Mouse (Mus musculus) hindbrain, embryonic 12.5 days (tissue): ENCODE data around the gene Rpap1. TPM values are rescaled to one million over a fixed set of nuclear protein-coding genes. Genes with fewer than 3 reads are reported as not detected.

ENCODE experiments used
- ATAC-seq: fragments of 200-750 bp; cut with Nextera tagmentation; 2 replicates; pipeline ENCODE4 v1.8.0; 2017; ENCODE audit warnings: moderate TSS enrichment; ENCODE audit not compliant: low FRiP score
- H3K27ac ChIP-seq: fragments of 300-500 bp; sonication (generic); 2 replicates; pipeline ENCODE4 v1.5.1; 2016; ENCODE audit warnings: mild to moderate bottlenecking
- H3K27me3 ChIP-seq: fragments of 300-500 bp; sonication (generic); 2 replicates; pipeline ENCODE4 v1.6.1; 2016; ENCODE audit warnings: mild to moderate bottlenecking
- H3K36me3 ChIP-seq: fragments of 300-500 bp; sonication (generic); 2 replicates; pipeline ENCODE4 v1.6.1; 2016; ENCODE audit warnings: mild to moderate bottlenecking
- H3K4me1 ChIP-seq: fragments of 300-500 bp; sonication (generic); 2 replicates; pipeline ENCODE4 v1.6.1; 2016
- H3K4me2 ChIP-seq: fragments of 300-500 bp; sonication (generic); replicated peaks from 2 replicates; pipeline ENCODE4 v1.6.1; 2016; ENCODE audit warnings: mild to moderate bottlenecking
- H3K4me3 ChIP-seq: fragments of 300-500 bp; sonication (generic); 2 replicates; pipeline ENCODE4 v1.5.1; 2016; ENCODE audit warnings: mild to moderate bottlenecking
- H3K9ac ChIP-seq: fragments of 300-500 bp; sonication (generic); 2 replicates; pipeline ENCODE4 v1.6.1; 2016; ENCODE audit warnings: mild to moderate bottlenecking, moderate library complexity
- H3K9me3 ChIP-seq: fragments of 300-500 bp; sonication (generic); replicated peaks from 2 replicates; pipeline ENCODE4 v1.6.1; 2016; ENCODE audit warnings: mild to moderate bottlenecking
- WGBS: fragments of 180-500 bp; shearing (Covaris S2); methylation state at CpG from one replicate; pipeline ENCODE4 v1.1.7; 2016; 5-methylcytosine and 5-hydroxymethylcytosine counted together
- polyA plus RNA-seq: library from polyadenylated mRNA; unstranded; fragments of >200 nt; fragmentation: Nextera tagmentation; extraction: Ambion mirVana; gene quantifications from 2 replicates; pipeline ENCODE4 v1.2.1, GENCODE M21; 2016

Rpap1 gene
- polyA plus RNA-seq, 1 experiment from 2014 or later: 31.0 TPM

DNA sequence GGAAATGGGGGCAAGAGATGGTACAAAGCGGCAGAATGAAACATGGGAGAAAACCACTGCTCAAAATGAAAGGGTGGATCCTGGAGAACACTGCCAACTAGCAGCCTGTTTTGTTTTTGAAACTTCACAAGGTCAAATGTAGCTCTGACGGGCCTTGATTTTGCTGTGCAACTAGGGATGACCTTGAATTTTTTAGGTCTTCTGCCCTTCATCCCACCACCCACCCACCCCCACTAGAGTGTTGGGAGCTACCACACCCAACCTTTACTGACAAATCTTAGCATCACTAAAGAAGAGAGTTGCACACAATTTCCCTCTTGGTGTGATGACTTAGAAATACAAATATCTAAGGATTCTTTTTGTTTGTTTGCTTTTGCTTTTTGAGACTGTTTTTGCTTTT, 2.7 kb upstream of the Rpap1 start:
- WGBS: 83% methylated on average over 2 of the region's 2 CpGs
- Histone ChIP-seq H3K9me3 (no peaks in the 10 kb centered on the region), H3K9ac (no peak overlapping the region), H3K4me1 (peaks cover 12% of the 10 kb centered on the region), H3K36me3 (no peaks in the 10 kb centered on the region), H3K27ac (no peak overlapping the region), H3K4me2 (no peak overlapping the region), H3K4me3 (no peak overlapping the region), H3K27me3 (no peaks in the 10 kb centered on the region)
- no peak for ATAC-seq

DNA sequence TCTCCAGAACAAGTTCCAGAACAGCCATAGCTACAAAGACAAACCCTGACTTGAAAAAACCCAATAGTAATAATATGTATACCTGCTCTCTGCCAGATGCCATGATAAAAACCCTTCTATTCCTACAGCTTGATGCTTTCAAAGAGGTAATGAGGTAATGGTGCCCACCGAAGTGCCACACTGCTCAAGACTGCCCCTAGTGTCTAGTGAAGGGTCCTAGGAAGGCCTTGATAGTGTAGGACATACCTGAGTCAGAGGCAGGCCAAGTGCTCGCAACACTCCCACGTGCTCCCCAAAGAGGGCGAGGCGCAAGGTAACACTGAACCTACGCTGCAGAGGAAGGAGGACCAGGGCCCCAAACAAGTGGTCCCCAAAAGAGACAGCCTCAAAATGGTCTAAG, 20.1 kb downstream of the Rpap1 start:
- Histone ChIP-seq H3K4me3 (no peak overlapping the region), H3K4me2 (no peak overlapping the region), H3K36me3 (peaks cover 74% of the 10 kb centered on the region), H3K27me3 (peaks cover 5% of the 10 kb centered on the region), H3K9me3 (no peaks in the 10 kb centered on the region), H3K9ac (no peak overlapping the region), H3K4me1 (no peaks in the 10 kb centered on the region), H3K27ac (no peak overlapping the region)
- 93% methylated on average over 6 of the region's 6 CpGs for WGBS
- no peak for ATAC-seq

DNA sequence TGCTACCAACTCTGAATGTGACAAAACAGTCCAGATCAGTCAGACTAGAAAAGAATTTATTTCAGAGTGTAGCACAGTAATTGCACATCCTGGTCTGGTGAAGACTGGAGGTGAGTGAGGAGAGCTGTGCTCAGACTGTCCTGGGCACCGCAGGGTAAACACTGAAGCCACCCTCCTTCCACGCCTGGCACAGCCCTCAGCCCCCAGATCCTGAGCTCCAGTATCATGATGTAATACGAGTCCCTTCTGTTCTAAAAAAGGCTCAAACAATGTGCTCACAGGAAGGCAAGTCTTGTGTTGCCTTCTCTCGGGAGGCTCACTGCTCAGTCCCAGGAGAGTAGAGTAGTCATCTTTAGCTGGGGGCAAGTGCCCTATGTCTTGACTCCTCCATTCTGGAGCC, 23.4 kb downstream of the Rpap1 start:
- 84% methylated on average over 4 of the region's 4 CpGs for WGBS
- Histone ChIP-seq H3K4me1 (no peaks in the 10 kb centered on the region; the same call in 1 of the 2 replicates), H3K27ac (no peak overlapping the region), H3K27me3 (peaks cover 35% of the 10 kb centered on the region), H3K36me3 (peaks cover 41% of the 10 kb centered on the region), H3K4me2 (no peak overlapping the region), H3K9ac (no peak overlapping the region), H3K9me3 (no peaks in the 10 kb centered on the region), H3K4me3 (no peak overlapping the region)
- no peak for ATAC-seq

DNA sequence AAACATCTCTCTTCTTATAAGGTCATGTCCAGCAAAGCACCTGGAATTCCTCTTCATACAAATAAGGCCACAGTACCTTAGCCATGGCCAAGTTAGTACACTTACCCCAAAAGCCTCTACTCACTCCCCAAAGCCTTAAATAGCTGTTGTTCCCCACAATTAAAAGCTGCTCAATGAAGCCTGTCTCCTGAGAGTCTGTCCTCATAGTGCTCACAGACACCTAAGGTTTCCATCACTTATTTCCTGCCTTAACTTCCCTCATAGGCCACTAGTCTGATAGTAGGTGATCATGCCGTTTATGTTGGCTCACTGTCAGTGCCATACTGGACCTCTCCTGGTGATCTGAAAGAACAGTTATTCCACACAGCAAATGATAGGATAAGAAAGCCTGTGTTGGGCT, 25.1 kb downstream of the Rpap1 start:
- no peak overlapping the region for H3K27ac ChIP-seq
- peaks cover 30% of the 10 kb centered on the region for H3K36me3 ChIP-seq
- ATAC-seq: no peak
- peaks cover 52% of the 10 kb centered on the region for H3K27me3 ChIP-seq
- no peak overlapping the region for H3K4me3 ChIP-seq
- no peak overlapping the region for H3K9ac ChIP-seq
- no peak overlapping the region for H3K4me2 ChIP-seq
- no peaks in the 10 kb centered on the region for H3K9me3 ChIP-seq
- H3K4me1 ChIP-seq: peaks cover 16% of the 10 kb centered on the region
- WGBS: 75% methylated on average over 1 of the region's 1 CpGs

DNA sequence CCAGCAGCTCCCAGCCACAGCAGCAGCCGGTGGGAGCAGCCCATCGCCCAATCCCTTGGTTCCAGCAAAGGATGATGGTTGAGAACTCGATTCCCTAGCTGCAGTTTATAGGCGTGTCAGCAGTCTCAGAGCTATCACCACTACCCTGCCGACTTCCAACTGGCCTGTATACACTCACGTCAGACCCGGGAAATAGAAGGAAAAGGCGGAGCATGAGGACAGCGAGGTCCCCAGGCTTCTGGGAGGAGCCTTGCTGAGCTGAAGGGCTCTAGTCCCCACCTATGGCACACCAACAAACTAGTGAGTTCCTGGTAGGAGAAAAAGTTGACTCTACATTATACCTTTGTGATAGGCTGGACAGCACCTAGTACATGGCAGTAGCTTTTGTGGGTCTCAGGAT, 27.1 kb downstream of the Rpap1 start, which contains the start of gene Ltk:
Ltk (minus strand) TSS at position 181 of the 400 bp plus-strand sequence.
- WGBS: 16% methylated on average over 9 of the region's 9 CpGs
- Histone ChIP-seq H3K4me3 (no peak within 1 kb of the TSS), H3K36me3 (peaks cover 19% of the 10 kb centered on the region), H3K4me1 (peaks cover 16% of the 10 kb centered on the region), H3K4me2 (peak within 1 kb of the TSS; percentile 90; the same call in 1 of the 2 replicates), H3K27me3 (peaks cover 69% of the 10 kb centered on the region), H3K27ac (no peak within 1 kb of the TSS), H3K9ac (no peak within 1 kb of the TSS), H3K9me3 (no peaks in the 10 kb centered on the region)
- no peak for ATAC-seq

DNA sequence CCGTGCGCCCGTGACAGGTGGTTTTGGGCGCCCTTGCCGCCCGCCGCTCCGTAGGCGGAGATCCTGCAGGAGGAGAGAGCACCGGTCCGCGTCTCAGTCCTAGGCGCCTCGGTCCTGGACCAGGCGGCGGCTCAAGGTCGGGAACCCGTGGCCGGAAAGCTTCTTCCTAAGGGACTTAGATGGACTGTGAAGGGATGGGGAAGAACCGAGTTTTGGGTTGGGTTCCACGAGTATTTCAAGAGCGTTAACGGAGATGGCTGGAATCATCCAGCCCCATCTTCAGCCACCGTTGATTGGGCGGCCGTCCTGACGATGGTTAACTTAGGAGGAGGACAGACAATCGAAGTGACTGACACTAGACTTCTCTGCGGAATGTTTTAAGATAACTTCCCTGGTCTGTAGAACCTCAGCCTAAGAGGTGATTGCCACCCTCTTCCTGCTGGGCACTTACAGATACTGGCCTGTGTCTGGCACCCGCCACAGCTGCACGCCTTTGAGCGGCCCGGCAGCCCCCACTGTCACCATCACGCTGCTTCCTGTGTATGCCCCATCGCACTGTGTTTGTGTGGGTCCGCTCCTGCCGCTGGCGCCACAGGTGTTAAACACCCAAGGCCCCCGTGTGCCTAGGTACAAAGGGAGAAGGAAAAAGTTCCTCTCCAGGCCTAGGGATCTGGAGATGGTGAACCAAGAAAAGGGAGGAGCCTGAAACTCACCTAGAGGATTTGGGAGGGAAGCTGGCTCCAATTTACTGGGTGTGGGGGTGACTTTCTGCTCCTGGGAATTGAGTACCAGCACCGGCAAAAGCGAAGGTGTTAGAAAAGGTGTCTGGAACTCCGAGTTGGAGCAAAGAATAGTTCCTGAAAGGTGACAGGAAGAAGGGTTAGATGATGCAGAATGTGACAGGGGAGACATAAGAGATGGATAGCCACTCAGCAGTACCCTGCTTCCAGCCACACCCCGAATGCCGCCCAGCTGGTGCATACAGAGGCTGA, 28.2 kb downstream of the Rpap1 start:
- peak; percentile 33; the same call in 1 of the 2 replicates for ATAC-seq
- Histone ChIP-seq H3K9ac (peak overlapping the region; percentile 59; the same call in 1 of the 2 replicates), H3K27me3 (peaks cover 79% of the 10 kb centered on the region)

DNA sequence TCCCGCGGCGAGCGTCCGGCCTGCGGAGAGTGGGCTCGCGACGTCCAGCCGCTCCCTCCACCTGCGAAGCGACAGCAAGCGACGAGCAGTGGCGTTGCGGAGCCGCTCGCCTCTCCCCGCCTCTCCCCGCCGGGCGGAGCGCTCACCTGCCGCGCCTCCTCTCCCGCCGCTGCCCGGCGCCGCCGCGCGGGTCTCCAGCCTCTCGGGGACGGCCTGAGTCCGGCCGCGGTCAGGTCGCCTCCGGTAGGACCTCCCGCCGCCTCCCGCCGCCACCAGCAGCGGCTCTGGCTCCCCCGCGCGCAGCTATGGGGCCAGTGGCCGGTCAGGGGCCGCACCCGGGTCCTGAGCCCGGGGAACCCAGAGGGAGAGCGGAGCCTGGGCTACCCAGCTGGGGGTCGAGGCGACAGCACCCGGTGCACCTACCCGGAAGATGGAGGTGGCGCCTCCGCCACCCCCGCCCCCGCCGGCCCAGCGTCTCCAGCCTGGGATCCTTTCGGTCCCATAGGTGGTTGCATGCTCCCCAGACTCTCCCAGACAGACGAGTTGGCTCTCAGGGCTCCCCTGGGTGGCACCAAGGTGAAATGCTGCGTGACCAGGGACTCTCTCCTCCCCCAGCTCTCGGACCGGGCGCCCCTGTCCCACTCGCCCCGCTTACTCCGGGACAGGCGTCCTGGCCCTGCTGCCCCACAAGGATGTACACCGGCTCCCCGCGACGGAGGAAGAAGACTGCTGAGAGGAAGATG, 29.1 kb downstream of the Rpap1 start:
- H3K9me3 ChIP-seq: no peaks in the 10 kb centered on the region
- H3K4me3 ChIP-seq: peak overlapping the region; percentile 49
- H3K27ac ChIP-seq: no peak overlapping the region
- peak; percentile 64 for ATAC-seq
- peak overlapping the region; percentile 59 for H3K9ac ChIP-seq
- peaks cover 16% of the 10 kb centered on the region for H3K4me1 ChIP-seq
- 0 out of 2 replicates have a peak, but pooled peaks cover 3% of the 10 kb centered on the region for H3K36me3 ChIP-seq
- peak overlapping the region; percentile 90 for H3K4me2 ChIP-seq
- WGBS: 2% methylated on average over 47 of the region's 77 CpGs
- H3K27me3 ChIP-seq: peaks cover 87% of the 10 kb centered on the region

More for the DNA sequence above, 28.2 kb downstream of the Rpap1 start:
- Histone ChIP-seq H3K4me1 (peaks cover 16% of the 10 kb centered on the region), H3K4me3 (peak overlapping the region; percentile 49), H3K9me3 (no peaks in the 10 kb centered on the region), H3K27ac (no peak overlapping the region), H3K4me2 (peak overlapping the region; percentile 90), H3K36me3 (peaks cover 11% of the 10 kb centered on the region)
- WGBS: 6% methylated on average over 44 of the region's 44 CpGs

DNA sequence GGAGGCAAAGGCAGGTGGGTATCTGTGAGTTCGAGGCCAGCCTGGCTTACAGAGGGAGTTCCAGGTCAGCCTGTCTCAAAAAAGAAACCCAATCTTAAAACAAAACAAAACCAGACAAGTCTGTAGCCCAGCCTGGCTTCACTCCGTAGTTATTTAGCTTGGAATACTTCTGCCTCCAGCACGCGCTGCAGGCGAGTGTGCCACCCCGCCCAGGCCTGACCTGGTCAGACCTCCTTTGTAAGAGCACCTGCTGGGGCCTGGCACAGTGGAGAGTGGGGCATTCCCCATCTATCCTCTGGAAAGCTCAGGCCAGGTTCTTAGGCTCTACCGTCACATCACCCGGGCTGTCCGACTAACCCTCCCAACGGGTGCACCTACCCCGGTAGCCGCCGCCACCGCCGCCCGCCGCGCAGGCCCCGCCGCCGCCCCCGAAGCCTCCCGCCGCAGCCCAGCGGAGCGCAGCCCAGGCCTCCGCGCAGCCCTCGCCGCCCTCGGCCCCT, 29.7 kb downstream of the Rpap1 start:
- Histone ChIP-seq H3K9me3 (no peaks in the 10 kb centered on the region), H3K27me3 (peaks cover 91% of the 10 kb centered on the region), H3K9ac (peak overlapping the region; percentile 59), H3K4me1 (peaks cover 16% of the 10 kb centered on the region), H3K4me2 (peak overlapping the region; percentile 90), H3K27ac (no peak overlapping the region), H3K4me3 (peak overlapping the region; percentile 49), H3K36me3 (no peaks in the 10 kb centered on the region)
- peak; percentile 47 for ATAC-seq
- WGBS: 2% methylated on average over 31 of the region's 31 CpGs

DNA sequence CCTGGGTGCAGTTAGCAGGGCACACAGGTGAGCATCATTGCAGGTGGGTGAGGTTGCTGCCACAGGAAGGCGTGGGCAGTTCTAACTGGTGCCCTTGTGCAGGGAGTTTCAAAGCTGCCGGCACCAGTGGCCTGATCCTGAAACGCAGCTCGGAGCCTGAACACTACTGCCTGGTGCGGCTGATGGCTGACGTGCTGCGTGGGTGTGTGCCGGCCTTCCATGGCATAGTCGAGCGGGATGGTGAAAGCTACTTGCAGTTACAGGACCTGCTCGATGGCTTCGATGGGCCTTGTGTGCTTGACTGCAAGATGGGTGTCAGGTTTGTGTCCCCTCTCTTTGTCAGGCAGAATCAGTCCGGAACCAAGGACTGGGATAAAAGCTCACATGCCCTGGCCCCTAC, 38.1 kb downstream of the Rpap1 start:
- no peak overlapping the region for H3K9ac ChIP-seq
- H3K4me1 ChIP-seq: peaks cover 6% of the 10 kb centered on the region
- no peak overlapping the region for H3K4me2 ChIP-seq
- peaks cover 69% of the 10 kb centered on the region for H3K27me3 ChIP-seq
- H3K4me3 ChIP-seq: no peak overlapping the region
- 80% methylated on average over 13 of the region's 13 CpGs for WGBS
- no peaks in the 10 kb centered on the region for H3K36me3 ChIP-seq
- H3K9me3 ChIP-seq: no peaks in the 10 kb centered on the region
- no peak for ATAC-seq
- H3K27ac ChIP-seq: no peak overlapping the region

DNA sequence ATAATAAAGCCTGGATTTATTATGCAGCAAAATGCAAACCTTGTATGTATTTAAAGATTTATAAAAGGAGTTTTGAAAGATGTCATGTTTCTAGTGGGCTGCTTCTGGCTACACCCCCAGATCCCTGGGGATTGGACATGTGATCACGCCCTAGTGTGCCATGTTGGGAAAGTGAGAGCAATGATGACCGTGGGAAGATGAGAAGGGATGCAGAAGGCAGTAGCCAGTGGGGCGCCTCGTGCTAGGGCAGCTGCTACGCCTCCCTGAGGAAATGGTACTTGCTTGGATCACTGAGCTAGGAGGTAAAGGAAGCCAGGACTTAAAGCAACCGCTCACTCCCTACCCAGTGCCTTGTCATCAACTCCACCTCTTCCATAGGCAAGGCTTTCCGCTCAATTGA, 39.8 kb downstream of the Rpap1 start:
- H3K9me3 ChIP-seq: no peaks in the 10 kb centered on the region
- no peaks in the 10 kb centered on the region for H3K36me3 ChIP-seq
- peaks cover 22% of the 10 kb centered on the region for H3K4me1 ChIP-seq
- 80% methylated on average over 7 of the region's 7 CpGs for WGBS
- H3K27me3 ChIP-seq: peaks cover 71% of the 10 kb centered on the region
- ATAC-seq: no peak
- H3K4me2 ChIP-seq: no peak overlapping the region
- H3K4me3 ChIP-seq: no peak overlapping the region
- H3K27ac ChIP-seq: no peak overlapping the region
- H3K9ac ChIP-seq: no peak overlapping the region

DNA sequence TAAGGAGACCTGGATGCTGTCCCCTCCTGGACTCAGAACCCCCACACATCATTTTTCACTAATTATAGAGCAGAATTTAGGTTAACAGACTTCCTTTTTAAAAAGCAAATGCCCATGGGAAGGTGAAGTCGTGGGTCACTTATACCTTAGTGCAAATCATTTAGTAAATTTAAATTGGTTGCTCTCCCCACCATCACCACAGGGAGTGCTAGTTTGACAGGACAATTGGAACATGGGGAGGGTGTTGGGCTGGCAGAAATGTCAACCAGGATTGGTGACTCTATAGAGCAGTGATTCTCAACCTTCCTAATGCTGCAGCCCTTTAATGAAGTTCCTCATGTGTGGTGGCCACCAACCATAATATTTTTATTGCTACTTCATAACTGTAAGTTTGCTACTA, 42.1 kb downstream of the Rpap1 start:
- Histone ChIP-seq H3K27ac (no peak overlapping the region), H3K4me1 (peaks cover 34% of the 10 kb centered on the region), H3K9me3 (no peaks in the 10 kb centered on the region), H3K36me3 (no peaks in the 10 kb centered on the region), H3K4me2 (no peak overlapping the region), H3K27me3 (peaks cover 68% of the 10 kb centered on the region), H3K9ac (no peak overlapping the region), H3K4me3 (no peak overlapping the region)
- no peak for ATAC-seq
- 13% methylated on average over 1 of the region's 1 CpGs for WGBS
